Mouse (Mus musculus) heart, adult 2 months (tissue): ENCODE results near the gene Myof.

Experiments used
- CTCF ChIP-seq: fragments of 200-600 bp; IDR thresholded peaks from 2 replicates; pipeline ENCODE4 v1.8.1; 2022; ENCODE audit warnings: antibody characterized with exemption, mild to moderate bottlenecking, moderate library complexity
- EP300 ChIP-seq: fragments of 200-500 bp; IDR thresholded peaks from 2 replicates; pipeline ENCODE4 v1.6.1; 2011; ENCODE audit warnings: low read depth, low read length, control low read depth; ENCODE audit not compliant: insufficient read depth
- POLR2A ChIP-seq: fragments of 200-500 bp; IDR thresholded peaks from 2 replicates; pipeline ENCODE4 v1.6.1; 2011; ENCODE audit warnings: mild to moderate bottlenecking, low read depth, low read length, control low read depth; ENCODE audit not compliant: insufficient read depth

GRCm38 (mm10) chr19:38064051-38064450 lies 20.7 kb upstream of the Myof start:
- TF ChIP-seq CTCF (no peak), POLR2A (no peak), EP300 (no peak)
